Mouse (Mus musculus): ENCODE measurements at regions not wholly inside any gene's neighbourhood (a gene's known extent, or its start where the extent isn't known, plus 50 kb on each side); places are given as distances from the start of the nearest gene placed in this dataset.
A peak's percentile ranks its signal among the peaks of the same experiment; 100 is the strongest.

DNA sequence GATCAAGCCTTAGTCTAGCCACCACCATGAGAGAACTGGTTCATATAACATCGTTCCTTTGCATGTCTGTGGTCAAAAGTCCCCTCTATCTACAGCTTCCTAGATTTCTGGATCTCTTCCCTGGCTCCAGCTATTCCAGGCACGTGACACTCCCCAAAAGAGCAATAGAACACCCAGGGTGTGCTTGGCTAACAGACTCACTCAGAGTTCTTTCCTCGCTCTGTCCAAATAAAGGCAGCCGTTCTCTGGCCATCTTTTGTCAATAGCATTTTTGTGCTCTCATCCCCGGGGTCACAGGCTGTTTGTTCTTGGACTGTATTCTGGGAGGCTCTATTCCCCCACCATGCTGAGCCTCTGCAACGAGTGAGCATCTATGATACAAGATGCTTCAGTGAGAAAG lies 87.3 kb upstream of the Nckap5 start:
- Histone ChIP-seq H3K4me2 (replicated peaks; ENCODE audit: low read depth, low read length) (no peak overlapping the region), H3K4me1 (replicated peaks; ENCODE audit: control insufficient read depth, insufficient read depth, low read length) (no peaks in the 10 kb centered on the region), H3K9me3 (ENCODE audit: control insufficient read depth, low read length) (no peaks in the 10 kb centered on the region), H3K27me3 (ENCODE audit: control insufficient read depth, insufficient read depth, low read length) (no peaks in the 10 kb centered on the region), H3K36me3 (ENCODE audit: control insufficient read depth, insufficient read depth, low read length) (no peaks in the 10 kb centered on the region), H3K27ac (ENCODE audit: low read depth, low read length) (no peak overlapping the region), H3K4me3 (ENCODE audit: low read depth, low read length) (no peak overlapping the region), H3K9ac (ENCODE audit: low read depth, low read length) (no peak overlapping the region)
- ATAC-seq (ENCODE audit: low FRiP score) (no peak), DNase-seq (ENCODE audit: low spot score) (no peak)
- WGBS: 43% methylated on average over 6 of the region's 6 CpGs

DNA sequence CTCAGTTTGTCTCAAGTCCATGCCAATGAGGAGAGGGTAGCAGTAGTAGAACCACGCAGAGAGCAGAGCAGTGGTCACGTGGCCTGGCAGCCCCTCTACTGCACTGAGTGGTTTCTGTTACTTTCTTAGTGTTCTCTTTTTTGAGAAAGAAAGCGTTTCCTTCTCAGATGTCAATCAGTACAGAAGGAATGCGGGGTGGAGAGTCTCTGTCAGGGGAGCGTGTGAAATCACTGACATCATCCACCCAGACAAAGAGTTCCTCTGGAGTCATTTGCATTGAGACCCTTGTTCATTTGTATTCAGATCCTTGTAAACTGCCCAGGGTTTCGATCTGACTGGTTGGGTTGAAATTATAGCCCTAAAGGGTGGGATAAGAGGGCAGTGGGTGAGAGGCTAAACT lies 85.8 kb upstream of the Nckap5 start:
- Histone ChIP-seq H3K27me3 (ENCODE audit: control insufficient read depth, insufficient read depth, low read length) (no peaks in the 10 kb centered on the region), H3K9me3 (ENCODE audit: control insufficient read depth, low read length) (no peaks in the 10 kb centered on the region), H3K9ac (ENCODE audit: low read depth, low read length) (no peak overlapping the region), H3K27ac (ENCODE audit: low read depth, low read length) (no peak overlapping the region), H3K4me2 (replicated peaks; ENCODE audit: low read depth, low read length) (no peak overlapping the region), H3K36me3 (ENCODE audit: control insufficient read depth, insufficient read depth, low read length) (no peaks in the 10 kb centered on the region), H3K4me3 (ENCODE audit: low read depth, low read length) (no peak overlapping the region), H3K4me1 (replicated peaks; ENCODE audit: control insufficient read depth, insufficient read depth, low read length) (no peaks in the 10 kb centered on the region)
- DNase-seq (ENCODE audit: low spot score): peak; percentile 54
- 32% methylated on average over 6 of the region's 6 CpGs for WGBS
- peak; percentile 88 for ATAC-seq (ENCODE audit: low FRiP score)

DNA sequence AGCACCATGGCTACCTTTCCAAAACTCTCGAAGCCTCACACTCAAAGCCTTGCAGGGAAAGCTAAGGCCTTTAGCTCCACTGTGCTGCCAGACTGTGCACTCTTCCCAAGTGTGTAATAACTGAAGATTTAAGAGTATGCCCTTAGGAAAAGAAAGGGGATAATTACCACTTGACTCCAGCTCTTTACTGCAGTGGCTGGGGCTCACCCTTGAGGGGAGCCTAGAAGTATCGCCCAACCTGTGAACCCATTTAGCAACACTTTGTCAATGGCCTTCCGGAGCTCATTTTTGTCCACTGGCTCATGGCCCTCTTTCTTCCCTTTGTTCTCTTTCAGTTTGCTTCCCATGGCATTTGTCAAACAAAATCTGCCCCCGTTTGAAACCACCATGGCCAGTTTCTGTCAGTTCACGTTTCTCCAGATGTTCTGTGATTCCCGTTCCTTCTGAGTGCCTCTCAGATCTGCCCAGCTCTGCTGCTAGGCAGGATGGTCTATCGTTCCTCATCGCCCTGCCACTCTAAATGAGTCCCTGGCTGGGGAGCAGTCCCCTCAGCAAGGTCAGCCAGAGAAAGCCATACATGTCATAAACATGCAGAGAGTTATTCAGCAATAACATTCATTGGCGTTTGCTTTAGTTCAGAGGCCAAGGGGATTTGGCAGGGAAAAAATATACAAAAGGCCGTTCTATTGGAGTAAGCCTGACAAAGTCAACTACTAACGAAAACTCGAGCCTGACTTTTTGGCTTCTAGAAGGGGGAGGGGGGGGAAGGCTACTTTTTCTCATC lies 80.9 kb upstream of the Nckap5 start:
- ATAC-seq (ENCODE audit: low FRiP score): no peak
- Histone ChIP-seq H3K36me3 (ENCODE audit: control insufficient read depth, insufficient read depth, low read length) (no peaks in the 10 kb centered on the region), H3K27me3 (ENCODE audit: control insufficient read depth, insufficient read depth, low read length) (no peaks in the 10 kb centered on the region), H3K9me3 (ENCODE audit: control insufficient read depth, low read length) (no peaks in the 10 kb centered on the region), H3K4me3 (ENCODE audit: low read depth, low read length) (no peak overlapping the region), H3K4me2 (replicated peaks; ENCODE audit: low read depth, low read length) (no peak overlapping the region), H3K9ac (ENCODE audit: low read depth, low read length) (no peak overlapping the region), H3K27ac (ENCODE audit: low read depth, low read length) (no peak overlapping the region), H3K4me1 (replicated peaks; ENCODE audit: control insufficient read depth, insufficient read depth, low read length) (no peaks in the 10 kb centered on the region)
- no peak for DNase-seq (ENCODE audit: low spot score)
- WGBS: 76% methylated on average over 12 of the region's 12 CpGs

DNA sequence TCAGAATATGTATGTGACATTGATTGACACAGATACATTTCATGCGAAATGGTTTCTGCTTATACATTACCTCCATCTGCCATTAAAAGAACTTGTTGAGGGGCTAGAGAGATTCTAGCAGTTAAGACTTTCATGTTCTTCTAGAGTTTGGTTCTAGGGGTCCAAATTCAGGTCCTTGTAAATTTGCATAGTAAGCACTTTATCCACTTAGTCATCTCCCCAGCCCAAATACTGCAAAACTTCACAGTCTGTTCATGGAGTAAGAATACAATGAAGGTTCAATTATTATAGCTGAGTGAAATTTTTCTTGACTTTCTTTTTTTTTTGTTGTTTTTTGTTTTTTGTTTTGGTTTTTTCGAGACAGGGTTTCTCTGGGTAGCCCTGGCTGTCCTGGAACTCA lies 76.8 kb upstream of the Nckap5 start:
- H3K9ac ChIP-seq (ENCODE audit: low read depth, low read length): no peak overlapping the region
- no peaks in the 10 kb centered on the region for H3K27me3 ChIP-seq (ENCODE audit: control insufficient read depth, insufficient read depth, low read length)
- no peak overlapping the region for H3K27ac ChIP-seq (ENCODE audit: low read depth, low read length)
- H3K4me2 ChIP-seq (replicated peaks; ENCODE audit: low read depth, low read length): no peak overlapping the region
- 89% methylated on average over 2 of the region's 2 CpGs for WGBS
- ATAC-seq (ENCODE audit: low FRiP score): no peak
- no peaks in the 10 kb centered on the region for H3K9me3 ChIP-seq (ENCODE audit: control insufficient read depth, low read length)
- no peaks in the 10 kb centered on the region for H3K4me1 ChIP-seq (replicated peaks; ENCODE audit: control insufficient read depth, insufficient read depth, low read length)
- no peak for DNase-seq (ENCODE audit: low spot score)
- H3K4me3 ChIP-seq (ENCODE audit: low read depth, low read length): no peak overlapping the region
- no peaks in the 10 kb centered on the region for H3K36me3 ChIP-seq (ENCODE audit: control insufficient read depth, insufficient read depth, low read length)

DNA sequence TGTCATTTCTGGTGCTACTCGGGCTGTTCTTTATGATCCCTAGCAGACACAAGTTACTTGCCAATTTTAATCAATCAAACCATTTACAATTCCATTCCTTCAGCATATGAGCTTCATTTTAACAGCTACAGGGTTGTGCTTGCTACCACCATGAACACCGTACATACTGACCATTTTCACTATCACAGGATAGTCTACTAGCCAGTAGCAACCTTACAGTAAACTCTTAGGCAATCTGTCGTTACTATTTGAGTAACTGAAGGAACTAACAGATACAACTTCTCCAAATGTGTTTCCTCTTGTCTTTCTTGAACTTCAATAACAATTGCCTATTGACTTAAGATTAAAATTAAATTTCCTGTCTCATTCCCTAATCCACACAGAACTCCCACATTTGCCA lies 67.9 kb upstream of the Nckap5 start:
- ATAC-seq (ENCODE audit: low FRiP score): no peak
- 90% methylated on average over 3 of the region's 3 CpGs for WGBS
- H3K27me3 ChIP-seq (ENCODE audit: control insufficient read depth, insufficient read depth, low read length): no peaks in the 10 kb centered on the region
- no peaks in the 10 kb centered on the region for H3K4me1 ChIP-seq (replicated peaks; ENCODE audit: control insufficient read depth, insufficient read depth, low read length)
- no peak for DNase-seq (ENCODE audit: low spot score)
- no peak overlapping the region for H3K4me2 ChIP-seq (replicated peaks; ENCODE audit: low read depth, low read length)
- H3K4me3 ChIP-seq (ENCODE audit: low read depth, low read length): no peak overlapping the region
- H3K9me3 ChIP-seq (ENCODE audit: control insufficient read depth, low read length): no peaks in the 10 kb centered on the region
- no peak overlapping the region for H3K27ac ChIP-seq (ENCODE audit: low read depth, low read length)
- no peak overlapping the region for H3K9ac ChIP-seq (ENCODE audit: low read depth, low read length)
- no peaks in the 10 kb centered on the region for H3K36me3 ChIP-seq (ENCODE audit: control insufficient read depth, insufficient read depth, low read length)

DNA sequence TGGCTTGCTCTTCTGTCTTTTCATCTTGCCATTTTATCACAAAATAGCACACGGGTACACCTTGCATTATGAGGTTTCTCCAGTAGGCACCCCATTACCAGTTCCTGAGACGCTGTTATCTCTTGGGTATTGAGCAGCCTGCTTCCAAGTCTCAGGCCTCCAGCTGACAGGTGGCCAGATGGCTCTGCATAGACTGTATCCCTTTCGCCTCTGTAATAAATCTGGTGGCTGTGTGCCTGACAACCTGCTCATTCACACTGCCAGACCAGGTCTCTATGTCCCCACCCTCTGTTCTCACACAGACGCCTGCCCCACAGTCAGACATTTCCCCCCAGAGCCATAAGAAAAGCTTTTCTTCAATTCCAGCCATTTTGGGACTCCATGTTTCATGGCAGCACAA lies 66.3 kb upstream of the Nckap5 start:
- H3K9me3 ChIP-seq (ENCODE audit: control insufficient read depth, low read length): no peaks in the 10 kb centered on the region
- no peaks in the 10 kb centered on the region for H3K36me3 ChIP-seq (ENCODE audit: control insufficient read depth, insufficient read depth, low read length)
- no peak overlapping the region for H3K4me2 ChIP-seq (replicated peaks; ENCODE audit: low read depth, low read length)
- H3K4me3 ChIP-seq (ENCODE audit: low read depth, low read length): no peak overlapping the region
- no peaks in the 10 kb centered on the region for H3K4me1 ChIP-seq (replicated peaks; ENCODE audit: control insufficient read depth, insufficient read depth, low read length)
- no peak overlapping the region for H3K9ac ChIP-seq (ENCODE audit: low read depth, low read length)
- no peaks in the 10 kb centered on the region for H3K27me3 ChIP-seq (ENCODE audit: control insufficient read depth, insufficient read depth, low read length)
- WGBS: 74% methylated on average over 4 of the region's 4 CpGs
- H3K27ac ChIP-seq (ENCODE audit: low read depth, low read length): no peak overlapping the region
- ATAC-seq (ENCODE audit: low FRiP score): no peak
- DNase-seq (ENCODE audit: low spot score): no peak

DNA sequence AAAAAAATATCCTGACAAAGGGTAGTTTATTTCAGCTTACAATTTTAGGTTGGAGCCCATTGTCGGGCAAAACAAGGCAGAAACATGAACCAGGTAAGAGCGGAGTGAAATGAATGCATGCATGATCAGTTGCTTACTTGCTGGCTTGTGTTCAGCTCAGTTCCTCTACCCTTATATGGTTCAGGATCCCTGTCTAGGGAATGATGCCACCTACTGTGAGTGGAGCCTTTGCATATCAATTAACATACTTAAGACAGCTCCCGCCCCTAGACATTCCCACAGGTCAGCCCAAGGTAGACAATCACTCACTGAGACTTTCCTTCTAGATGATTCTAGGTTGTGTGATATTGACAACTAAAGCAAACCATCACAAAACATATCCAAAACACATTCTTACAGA lies 50.2 kb upstream of the Nckap5 start:
- Histone ChIP-seq H3K27ac (ENCODE audit: low read depth, low read length) (no peak overlapping the region), H3K9ac (ENCODE audit: low read depth, low read length) (no peak overlapping the region), H3K4me3 (ENCODE audit: low read depth, low read length) (no peak overlapping the region), H3K4me1 (replicated peaks; ENCODE audit: control insufficient read depth, insufficient read depth, low read length) (no peaks in the 10 kb centered on the region), H3K9me3 (ENCODE audit: control insufficient read depth, low read length) (no peaks in the 10 kb centered on the region), H3K27me3 (ENCODE audit: control insufficient read depth, insufficient read depth, low read length) (no peaks in the 10 kb centered on the region), H3K4me2 (replicated peaks; ENCODE audit: low read depth, low read length) (no peak overlapping the region), H3K36me3 (ENCODE audit: control insufficient read depth, insufficient read depth, low read length) (no peaks in the 10 kb centered on the region)
- DNase-seq (ENCODE audit: low spot score): no peak
- no peak for ATAC-seq (ENCODE audit: low FRiP score)
- WGBS: 85% methylated on average over 3 of the region's 3 CpGs

Data from hindbrain, embryonic 11.5 days (tissue).